Mouse (Mus musculus): Measurements from ENCODE around the gene Gm20388. TPM values are rescaled to one million over a fixed set of nuclear protein-coding genes. Genes with fewer than 3 reads are reported as not detected.

Gm20388 gene
- polyA plus RNA-seq, 1 experiment from 2014 or later = not detected

- Histone ChIP-seq H3K4me1 (peaks cover 9% of the 10 kb centered on the region), H3K4me3 (no peak overlapping the region), H3K9me3 (no peaks in the 10 kb centered on the region), H3K9ac (replicated peaks) (no peak overlapping the region), H3K27me3 (no peaks in the 10 kb centered on the region), H3K27ac (replicated peaks) (no peak overlapping the region), H3K4me2 (replicated peaks) (no peak overlapping the region), H3K36me3 (no peaks in the 10 kb centered on the region)
- ATAC-seq (replicated peaks) = no peak
- WGBS = 78% methylated on average over 16 of the region's 16 CpGs
Measured at GRCm38 (mm10) chr8:123813173-123813891, 3902.7 kb downstream of the Gm20388 start.

GRCm38 (mm10) chr8:123813892-123814266 is 3903.2 kb downstream of the Gm20388 start:
- peaks cover 5% of the 10 kb centered on the region; the same call in 1 of the 2 replicates for H3K4me1 ChIP-seq
- H3K27me3 ChIP-seq = no peaks in the 10 kb centered on the region
- WGBS = 90% methylated on average over 4 of the region's 4 CpGs
- H3K36me3 ChIP-seq = no peaks in the 10 kb centered on the region
- ATAC-seq (replicated peaks) = no peak
- H3K4me2 ChIP-seq (replicated peaks) = no peak overlapping the region
- H3K27ac ChIP-seq (replicated peaks) = no peak overlapping the region
- no peaks in the 10 kb centered on the region for H3K9me3 ChIP-seq
- no peak overlapping the region for H3K9ac ChIP-seq (replicated peaks)
- H3K4me3 ChIP-seq = no peak overlapping the region

GRCm38 (mm10) chr8:123815325-123815724 is 3904.7 kb downstream of the Gm20388 start:
- Histone ChIP-seq H3K27ac (replicated peaks) (no peak overlapping the region), H3K4me3 (no peak overlapping the region), H3K9ac (replicated peaks) (no peak overlapping the region), H3K36me3 (no peaks in the 10 kb centered on the region), H3K4me1 (no peaks in the 10 kb centered on the region), H3K27me3 (no peaks in the 10 kb centered on the region), H3K4me2 (replicated peaks) (no peak overlapping the region), H3K9me3 (no peaks in the 10 kb centered on the region)
- WGBS = 88% methylated on average over 11 of the region's 11 CpGs
- ATAC-seq (replicated peaks) = no peak

- Histone ChIP-seq H3K9ac (replicated peaks) (no peak overlapping the region), H3K4me1 (no peaks in the 10 kb centered on the region), H3K4me2 (replicated peaks) (no peak overlapping the region), H3K9me3 (no peaks in the 10 kb centered on the region), H3K27ac (replicated peaks) (no peak overlapping the region), H3K27me3 (no peaks in the 10 kb centered on the region), H3K4me3 (no peak overlapping the region), H3K36me3 (no peaks in the 10 kb centered on the region)
- no peak for ATAC-seq (replicated peaks)
- 95% methylated on average over 8 of the region's 8 CpGs for WGBS
Measured at GRCm38 (mm10) chr8:123816939-123817338, 3906.3 kb downstream of the Gm20388 start.

GRCm38 (mm10) chr8:123817747-123818146 is 3907.1 kb downstream of the Gm20388 start:
- H3K4me2 ChIP-seq (replicated peaks) = no peak overlapping the region
- no peak overlapping the region for H3K27ac ChIP-seq (replicated peaks)
- ATAC-seq (replicated peaks) = no peak
- WGBS = 94% methylated on average over 11 of the region's 11 CpGs
- H3K4me1 ChIP-seq = no peaks in the 10 kb centered on the region
- no peaks in the 10 kb centered on the region for H3K27me3 ChIP-seq
- H3K9ac ChIP-seq (replicated peaks) = no peak overlapping the region
- no peak overlapping the region for H3K4me3 ChIP-seq
- H3K36me3 ChIP-seq = no peaks in the 10 kb centered on the region
- H3K9me3 ChIP-seq = no peaks in the 10 kb centered on the region

GRCm38 (mm10) chr8:123819683-123820610 is 3909.3 kb downstream of the Gm20388 start:
- no peak overlapping the region for H3K4me2 ChIP-seq (replicated peaks)
- no peaks in the 10 kb centered on the region for H3K27me3 ChIP-seq
- no peaks in the 10 kb centered on the region for H3K9me3 ChIP-seq
- H3K4me1 ChIP-seq = no peaks in the 10 kb centered on the region
- H3K9ac ChIP-seq (replicated peaks) = no peak overlapping the region
- 96% methylated on average over 19 of the region's 19 CpGs for WGBS
- no peak overlapping the region for H3K27ac ChIP-seq (replicated peaks)
- no peak for ATAC-seq (replicated peaks)
- H3K4me3 ChIP-seq = no peak overlapping the region
- peaks cover 8% of the 10 kb centered on the region; the same call in 1 of the 2 replicates for H3K36me3 ChIP-seq

GRCm38 (mm10) chr8:123820780-123821179 is 3910.1 kb downstream of the Gm20388 start:
- WGBS = 96% methylated on average over 6 of the region's 6 CpGs
- Histone ChIP-seq H3K9ac (replicated peaks) (no peak overlapping the region), H3K4me2 (replicated peaks) (no peak overlapping the region), H3K27me3 (no peaks in the 10 kb centered on the region), H3K9me3 (no peaks in the 10 kb centered on the region), H3K27ac (replicated peaks) (no peak overlapping the region), H3K36me3 (peaks cover 8% of the 10 kb centered on the region; the same call in 1 of the 2 replicates), H3K4me1 (no peaks in the 10 kb centered on the region), H3K4me3 (no peak overlapping the region)
- ATAC-seq (replicated peaks) = no peak

GRCm38 (mm10) chr8:123823111-123823510 is 3912.5 kb downstream of the Gm20388 start:
- Histone ChIP-seq H3K4me1 (no peaks in the 10 kb centered on the region), H3K9ac (replicated peaks) (no peak overlapping the region), H3K27me3 (no peaks in the 10 kb centered on the region), H3K4me3 (no peak overlapping the region), H3K9me3 (no peaks in the 10 kb centered on the region), H3K4me2 (replicated peaks) (no peak overlapping the region), H3K36me3 (peaks cover 16% of the 10 kb centered on the region), H3K27ac (replicated peaks) (no peak overlapping the region)
- ATAC-seq (replicated peaks) = no peak
- WGBS = 98% methylated on average over 10 of the region's 10 CpGs

- no peak overlapping the region for H3K9ac ChIP-seq (replicated peaks)
- peaks cover 21% of the 10 kb centered on the region for H3K36me3 ChIP-seq
- H3K4me1 ChIP-seq = no peaks in the 10 kb centered on the region
- H3K4me2 ChIP-seq (replicated peaks) = no peak overlapping the region
- H3K9me3 ChIP-seq = no peaks in the 10 kb centered on the region
- H3K27me3 ChIP-seq = no peaks in the 10 kb centered on the region
- H3K27ac ChIP-seq (replicated peaks) = no peak overlapping the region
- ATAC-seq (replicated peaks) = no peak
- H3K4me3 ChIP-seq = no peak overlapping the region
- WGBS = 95% methylated on average over 18 of the region's 18 CpGs
Measured at GRCm38 (mm10) chr8:123823532-123824123, 3913.0 kb downstream of the Gm20388 start.

- no peak overlapping the region for H3K27ac ChIP-seq (replicated peaks)
- no peak overlapping the region for H3K4me3 ChIP-seq
- no peak overlapping the region for H3K9ac ChIP-seq (replicated peaks)
- H3K9me3 ChIP-seq = no peaks in the 10 kb centered on the region
- ATAC-seq (replicated peaks) = no peak
- WGBS = 62% methylated on average over 9 of the region's 9 CpGs
- no peak overlapping the region for H3K4me2 ChIP-seq (replicated peaks)
- H3K27me3 ChIP-seq = no peaks in the 10 kb centered on the region
- no peaks in the 10 kb centered on the region for H3K4me1 ChIP-seq
- H3K36me3 ChIP-seq = peaks cover 38% of the 10 kb centered on the region
Measured at GRCm38 (mm10) chr8:123826001-123826400, 3915.4 kb downstream of the Gm20388 start.

- H3K36me3 ChIP-seq = peaks cover 44% of the 10 kb centered on the region
- no peaks in the 10 kb centered on the region for H3K4me1 ChIP-seq
- H3K4me2 ChIP-seq (replicated peaks) = no peak overlapping the region
- no peak overlapping the region for H3K27ac ChIP-seq (replicated peaks)
- no peak overlapping the region for H3K9ac ChIP-seq (replicated peaks)
- no peak for ATAC-seq (replicated peaks)
- no peak overlapping the region for H3K4me3 ChIP-seq
- no peaks in the 10 kb centered on the region for H3K27me3 ChIP-seq
- no peaks in the 10 kb centered on the region for H3K9me3 ChIP-seq
- 87% methylated on average over 7 of the region's 7 CpGs for WGBS
Measured at GRCm38 (mm10) chr8:123826758-123827157, 3916.1 kb downstream of the Gm20388 start.

GRCm38 (mm10) chr8:123827523-123827922 is 3916.9 kb downstream of the Gm20388 start:
- H3K36me3 ChIP-seq = peaks cover 47% of the 10 kb centered on the region
- H3K4me1 ChIP-seq = no peaks in the 10 kb centered on the region
- H3K9ac ChIP-seq (replicated peaks) = no peak overlapping the region
- no peaks in the 10 kb centered on the region for H3K27me3 ChIP-seq
- no peaks in the 10 kb centered on the region for H3K9me3 ChIP-seq
- H3K27ac ChIP-seq (replicated peaks) = no peak overlapping the region
- H3K4me2 ChIP-seq (replicated peaks) = no peak overlapping the region
- 92% methylated on average over 13 of the region's 13 CpGs for WGBS
- ATAC-seq (replicated peaks) = no peak
- no peak overlapping the region for H3K4me3 ChIP-seq

Measured in forebrain, embryonic 15.5 days (tissue).